Mouse (Mus musculus) retina, adult 2 months (tissue): ENCODE results near the gene Nmd3.

ENCODE experiments used
- DNase-seq: peaks from one replicate; pipeline ENCODE4 v3.0.0-alpha.2; 2012; ENCODE audit warnings: low read depth, low spot score

Nmd3 gene

DNA sequence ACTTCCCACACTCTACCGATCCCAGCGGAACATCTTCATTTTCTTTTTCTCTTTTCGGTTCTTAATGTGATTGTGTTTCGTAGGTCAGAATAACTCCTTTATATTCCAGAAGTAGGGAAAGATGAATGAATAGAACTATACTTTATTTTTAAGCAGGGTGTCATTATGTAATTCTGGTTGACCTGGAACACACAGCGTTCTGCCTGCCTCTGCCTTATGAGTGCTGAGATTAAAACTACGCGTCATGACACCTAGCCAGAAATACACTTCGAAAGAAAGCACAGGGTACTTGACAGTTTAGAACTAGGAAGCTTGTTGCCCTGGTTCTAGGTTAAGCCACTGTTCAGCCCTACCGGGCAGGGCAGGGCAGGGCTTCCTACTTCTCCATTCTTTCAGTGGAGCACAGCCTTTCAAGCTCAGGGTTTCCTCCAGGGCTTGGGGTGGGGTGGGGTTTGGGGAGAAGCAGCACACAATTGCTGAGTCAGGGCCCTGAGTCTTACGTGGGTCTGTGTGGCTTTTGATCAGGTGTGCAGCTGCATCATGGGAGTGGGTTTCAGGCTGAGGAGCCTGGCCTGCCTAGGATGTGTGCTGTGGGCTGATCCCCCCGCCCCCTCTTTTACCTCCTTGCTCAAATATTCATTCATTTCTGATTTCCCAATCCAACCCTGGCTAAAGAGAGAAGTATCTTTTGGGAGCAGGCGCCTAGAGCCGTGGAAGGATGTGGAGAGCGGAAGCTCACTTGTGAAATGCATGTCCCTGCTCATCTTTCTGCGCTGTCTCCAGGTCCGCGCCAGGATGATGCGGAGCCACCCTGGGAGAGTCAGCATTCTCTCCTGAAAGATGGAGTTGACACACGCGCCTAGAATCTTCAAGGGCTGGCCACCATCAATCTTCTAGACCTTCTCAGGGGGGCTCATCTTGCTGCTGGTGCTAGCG lies 42.1 kb downstream of the Nmd3 start:
- no peak for DNase-seq

GRCm38 (mm10) chr3:69765206-69765605 lies 43.4 kb downstream of the Nmd3 start:
- DNase-seq: no peak

DNA sequence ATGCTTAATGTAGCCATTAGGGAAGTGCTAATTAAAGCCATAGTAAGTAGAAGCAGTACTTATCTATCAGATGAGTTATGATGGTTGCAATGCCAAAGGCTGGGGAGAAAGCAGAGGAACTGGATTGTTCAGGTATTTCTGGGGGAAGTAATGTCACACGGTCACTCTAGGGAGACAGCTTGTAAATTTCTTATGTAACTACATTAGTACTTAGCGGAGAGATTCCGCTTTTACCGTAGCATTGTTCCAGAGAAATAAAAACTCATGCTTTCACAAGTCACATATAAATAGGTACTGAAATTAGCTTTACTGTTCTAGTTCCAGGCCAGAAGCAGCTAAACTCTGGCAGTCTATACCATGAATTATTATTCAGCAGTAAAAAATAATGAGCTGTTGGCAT lies 47.4 kb downstream of the Nmd3 start:
- no peak for DNase-seq

DNA sequence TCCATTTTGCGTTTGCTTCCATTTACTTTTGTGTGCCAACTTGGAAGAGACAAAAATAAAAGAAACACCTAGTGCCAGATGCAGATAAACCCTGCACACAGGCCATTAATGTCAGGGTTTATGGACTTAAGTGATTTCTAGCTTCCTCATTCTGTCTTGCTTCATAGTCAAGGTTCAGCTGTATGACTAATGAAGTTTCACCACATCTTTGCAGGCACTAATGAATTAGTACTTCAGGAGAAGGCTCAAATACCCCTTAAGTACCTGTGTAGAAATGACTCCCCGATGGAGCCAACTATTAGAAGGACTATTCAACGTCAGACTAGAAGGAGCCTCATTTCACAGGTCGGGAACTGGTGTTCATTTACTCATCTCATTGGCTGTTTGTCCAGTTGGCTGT lies 51.6 kb downstream of the Nmd3 start:
- DNase-seq: no peak

DNA sequence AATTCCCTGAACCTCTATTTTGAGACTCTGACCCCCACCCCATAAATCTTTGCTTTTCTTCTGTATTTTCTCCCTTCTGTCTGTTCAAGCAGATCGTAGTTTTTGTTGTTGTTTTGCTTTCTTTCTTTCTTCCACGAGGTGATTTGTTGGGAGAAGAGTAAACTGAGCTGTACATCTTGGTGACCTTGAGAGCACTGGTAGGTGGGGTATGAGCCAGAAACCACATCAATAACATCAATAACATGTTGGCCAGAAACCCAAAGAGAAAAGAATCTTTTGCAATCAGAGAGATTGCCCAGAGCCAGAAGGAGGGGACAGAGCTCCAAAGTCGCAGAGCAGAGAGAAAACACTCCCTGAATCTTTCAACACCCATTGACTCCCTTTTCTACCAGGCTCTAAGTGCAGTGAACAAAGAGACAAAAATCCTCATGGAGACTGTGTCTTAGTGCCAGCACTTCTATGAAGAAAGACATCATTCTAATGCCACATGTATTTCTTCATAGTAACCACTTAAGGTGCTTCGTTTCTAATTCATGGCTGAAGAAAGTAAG lies 57.5 kb downstream of the Nmd3 start:
- no peak for DNase-seq

DNA sequence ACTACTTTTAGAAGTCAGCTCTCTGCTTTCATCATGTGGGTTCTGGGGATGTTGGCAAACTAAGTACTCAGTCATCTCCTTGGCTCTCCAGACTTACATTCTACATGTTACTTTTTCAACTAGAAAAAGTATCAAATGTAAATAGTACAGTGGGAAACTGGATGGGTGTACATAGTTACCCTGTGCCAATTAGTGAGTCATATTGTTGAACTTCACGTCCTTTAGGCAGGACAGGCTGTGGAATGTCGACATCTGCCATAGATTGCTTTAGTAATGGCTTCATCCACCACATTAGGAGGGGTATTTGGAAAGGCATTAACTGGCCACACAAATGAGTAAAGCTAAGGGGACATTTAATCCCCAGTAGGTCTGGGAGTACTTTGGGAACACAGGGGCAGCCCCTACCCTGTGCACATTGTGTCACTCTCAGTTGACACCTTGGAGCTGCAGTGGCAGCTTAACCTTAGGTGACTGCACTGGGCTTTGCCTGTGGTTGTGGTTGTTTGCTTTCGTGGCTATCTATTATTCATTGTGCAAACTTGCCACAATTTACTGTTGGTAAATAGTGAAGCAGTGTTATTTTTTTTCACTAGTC lies 71.1 kb downstream of the Nmd3 start:
- DNase-seq: no peak

GRCm38 (mm10) chr3:69797533-69797932 lies 75.7 kb downstream of the Nmd3 start:
- no peak for DNase-seq

GRCm38 (mm10) chr3:69797969-69798368 lies 76.2 kb downstream of the Nmd3 start:
- DNase-seq: no peak

DNA sequence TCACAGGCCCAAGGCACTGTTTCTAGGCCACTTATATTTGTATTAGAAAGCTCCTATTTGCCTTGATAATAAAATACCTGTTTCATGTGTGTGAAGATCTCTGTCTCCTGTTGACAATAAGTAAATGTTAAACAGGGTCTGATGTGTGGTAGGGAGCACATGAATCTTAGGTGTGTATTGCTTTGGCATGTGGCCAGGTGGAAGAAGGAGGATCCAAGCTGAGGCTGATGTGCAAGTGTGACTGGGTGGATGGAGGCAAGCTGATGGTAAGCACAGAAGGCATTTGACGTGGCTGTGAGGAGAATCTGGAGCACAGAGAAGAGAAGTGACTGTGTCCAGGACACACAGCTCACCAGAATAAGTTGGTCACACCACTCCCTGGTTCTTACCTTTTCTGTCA lies 77.3 kb downstream of the Nmd3 start:
- DNase-seq: no peak

DNA sequence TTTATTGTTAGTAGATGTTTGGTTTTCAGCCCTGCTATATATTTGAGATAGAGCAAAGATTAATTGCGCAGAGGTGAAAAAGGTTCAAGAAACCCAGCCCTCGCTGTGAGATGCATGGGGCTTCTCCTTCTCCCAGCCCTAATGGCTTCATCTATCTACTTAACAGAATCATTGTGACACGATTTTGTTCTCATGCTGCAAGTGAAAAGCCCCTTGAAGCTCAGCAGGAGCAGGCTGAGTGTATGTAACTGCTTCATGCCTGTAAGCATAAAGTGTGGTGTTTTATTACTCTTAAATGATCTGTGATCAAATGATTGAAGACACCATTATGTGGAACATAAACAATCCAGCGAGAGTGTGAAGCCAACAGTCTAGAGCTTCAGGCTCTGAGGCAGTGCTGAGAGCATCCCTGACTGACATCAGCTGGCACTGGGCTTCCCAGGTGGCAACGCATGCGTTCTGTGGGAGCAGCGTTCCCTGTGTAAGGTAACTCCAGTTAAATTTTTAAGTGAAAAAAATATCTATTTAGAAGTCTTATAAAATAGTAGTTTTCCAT lies 79.1 kb downstream of the Nmd3 start:
- no peak for DNase-seq

DNA sequence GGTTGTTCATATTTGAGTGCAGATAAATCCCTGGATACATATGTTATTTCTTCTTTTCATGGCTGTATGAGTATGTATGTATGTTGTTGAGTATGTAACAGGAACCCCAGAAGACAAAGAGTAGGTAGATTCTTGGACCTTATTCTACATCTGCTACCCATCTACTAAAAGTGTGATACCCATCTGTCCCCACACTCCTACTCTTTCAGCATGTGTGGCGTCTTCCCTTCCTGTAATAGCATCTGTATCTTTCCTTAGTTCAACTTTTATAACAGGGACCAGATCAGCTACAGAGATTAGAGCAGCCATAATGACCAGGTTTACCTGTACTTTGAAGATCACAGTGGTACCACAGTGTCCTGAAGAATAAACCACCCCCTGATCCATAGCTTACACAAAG lies 81.4 kb downstream of the Nmd3 start:
- no peak for DNase-seq
